ENCODE assay signal across 13 mouse cellular contexts in the genomic region with DNA sequence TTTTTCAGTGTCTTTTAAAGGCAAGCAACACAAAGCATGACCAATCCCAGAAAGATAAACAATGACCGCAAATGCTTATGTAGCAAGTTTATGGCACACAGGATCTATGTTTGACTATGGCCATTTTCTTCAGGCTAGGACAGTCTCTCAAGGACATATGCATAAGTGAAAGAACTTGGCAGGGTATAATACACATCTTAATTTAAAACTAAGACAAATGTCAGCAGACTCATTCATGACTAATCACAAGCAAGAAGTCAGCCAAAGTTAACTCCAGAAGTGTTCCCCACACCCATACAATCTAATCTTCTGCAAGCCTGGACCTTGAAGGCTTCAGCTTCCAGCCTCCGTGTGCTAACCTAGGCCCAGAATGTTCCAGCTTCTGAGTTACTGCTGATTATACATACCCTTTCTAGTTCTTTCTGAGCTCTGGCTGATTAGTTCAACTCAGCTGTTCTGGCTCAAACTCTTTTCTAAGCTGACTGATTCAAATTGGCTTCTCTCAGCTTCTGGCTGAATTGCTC.
"Had no signal": no experiment of that assay in that cellular context is flagged by ENCODE, and none has a peak within 500 bp of the region (broad histone marks: within the 10 kb centered on the region; RNA-seq: fewer than 3 reads in every experiment).

No protein-coding gene starts in this region.

- DNase-seq: kidney, adult 9 months; layer of hippocampus, adult 9-11 months; layer of hippocampus, postnatal 36 days; midbrain, embryonic 14.5 days; right cerebral cortex, adult 18-20 months; right cerebral cortex, postnatal 25 days; thymus, postnatal 4 days had no signal

- H3K4me1 ChIP-seq: limb, embryonic 15.5 days; liver, embryonic 12.5 days; midbrain, embryonic 10.5 days; neural tube, embryonic 15.5 days had no signal

- H3K4me3 ChIP-seq: limb, embryonic 15.5 days; liver, embryonic 12.5 days; midbrain, embryonic 10.5 days; myocyte; neural tube, embryonic 15.5 days had no signal

- H3K9me3 ChIP-seq: limb, embryonic 15.5 days; liver, embryonic 12.5 days had no signal

- H3K27ac ChIP-seq: kidney, postnatal 0 days; limb, embryonic 15.5 days; liver, embryonic 12.5 days; midbrain, embryonic 10.5 days; neural tube, embryonic 15.5 days had no signal

- H3K9ac ChIP-seq: limb, embryonic 15.5 days; liver, embryonic 12.5 days; neural tube, embryonic 15.5 days had no signal

- H3K4me2 ChIP-seq: limb, embryonic 15.5 days; liver, embryonic 12.5 days; neural tube, embryonic 15.5 days had no signal

- H3K27me3 ChIP-seq: limb, embryonic 15.5 days; liver, embryonic 12.5 days; neural tube, embryonic 15.5 days had no signal

- ATAC-seq: liver, embryonic 12.5 days had no signal

- H3K36me3 ChIP-seq: limb, embryonic 15.5 days; liver, embryonic 12.5 days; midbrain, embryonic 10.5 days; neural tube, embryonic 15.5 days had no signal
